Mouse (Mus musculus): ENCODE data around the gene S100a13.
A peak's percentile ranks its signal among the peaks of the same experiment; 100 is the strongest.

S100a13 gene

DNA sequence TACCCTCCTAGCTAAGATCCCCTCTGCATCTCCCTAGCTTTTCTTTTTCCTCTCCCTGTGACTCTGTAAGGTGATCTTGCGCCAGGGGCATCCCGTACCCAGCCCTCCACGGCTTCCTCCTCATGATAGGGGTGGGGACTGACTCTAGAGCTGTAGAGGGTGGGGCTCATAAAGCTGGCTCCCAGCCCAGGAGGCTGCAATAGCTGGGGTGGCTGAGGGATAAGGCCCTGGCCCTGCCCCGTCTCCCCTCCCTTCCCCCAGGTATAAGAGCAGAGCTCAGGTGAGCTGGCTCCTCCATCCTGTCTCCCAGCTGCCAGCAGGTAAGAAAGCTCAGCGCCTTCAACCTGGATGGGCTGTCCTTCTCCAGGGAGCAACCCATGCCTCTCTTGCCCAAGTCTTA lies 12.3 kb downstream of the S100a13 start, which contains the start of gene S100a14:
TSS of gene S100a14 (plus strand) at position 277 of the 400 bp plus-strand sequence.
- Histone ChIP-seq H3K9me3 (ENCODE audit: low read length) (no peaks in the 10 kb centered on the region), H3K4me1 (replicated peaks; ENCODE audit: low read depth, low read length) (peaks cover 32% of the 10 kb centered on the region), H3K4me3 (replicated peaks; ENCODE audit: low read length) (no peak within 1 kb of the TSS), H3K36me3 (ENCODE audit: insufficient read depth, low read length) (no peaks in the 10 kb centered on the region), H3K27me3 (ENCODE audit: insufficient read depth, low read length) (peaks cover 16% of the 10 kb centered on the region; the same call in 1 of the 2 replicates)
- TF ChIP-seq POU5F1 (IDR thresholded peaks at IDR 0.05; ENCODE audit: borderline replicate concordance, low read length) (no peak), NANOG (IDR thresholded peaks at IDR 0.05; ENCODE audit: borderline replicate concordance, low read length) (no peak), CTCF (conservative IDR thresholded peaks at IDR 0.05; ENCODE audit: low read length) (no peak)

DNA sequence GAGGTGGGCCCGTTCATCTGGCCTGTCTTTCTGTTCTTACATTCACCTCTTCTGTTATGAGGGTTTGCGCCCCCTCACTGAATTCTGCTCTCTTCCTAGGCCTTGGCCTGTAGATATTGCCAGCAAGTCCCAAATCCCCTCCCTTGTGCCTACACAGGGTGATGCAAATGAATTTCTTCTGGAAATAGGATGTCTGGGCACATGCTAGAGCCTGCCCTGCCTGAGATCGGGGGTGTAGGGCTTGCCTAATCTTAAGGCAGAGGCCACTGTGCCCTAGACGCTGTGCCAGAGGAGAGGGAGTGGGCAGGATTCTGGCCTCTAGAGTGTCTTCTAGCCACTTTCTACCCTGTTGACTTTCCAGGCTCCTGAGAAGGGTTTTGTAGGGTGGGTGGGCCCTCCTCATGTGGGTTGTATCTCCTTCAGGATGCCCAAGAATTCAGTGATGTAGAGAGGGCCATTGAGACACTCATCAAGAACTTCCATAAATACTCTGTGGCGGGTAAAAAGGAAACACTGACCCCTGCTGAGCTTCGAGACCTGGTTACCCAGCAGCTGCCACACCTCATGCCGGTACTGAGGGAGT lies 13.1 kb downstream of the S100a13 start:
- H3K36me3 ChIP-seq (ENCODE audit: insufficient read depth, low read length): no peaks in the 10 kb centered on the region
- H3K9me3 ChIP-seq (ENCODE audit: low read length): no peaks in the 10 kb centered on the region
- no peak overlapping the region for H3K4me3 ChIP-seq (replicated peaks; ENCODE audit: low read length)
- peaks cover 16% of the 10 kb centered on the region; the same call in 1 of the 2 replicates for H3K27me3 ChIP-seq (ENCODE audit: insufficient read depth, low read length)
- TF ChIP-seq NANOG (IDR thresholded peaks at IDR 0.05; ENCODE audit: borderline replicate concordance, low read length): no peak
- H3K4me1 ChIP-seq (replicated peaks; ENCODE audit: low read depth, low read length): peaks cover 32% of the 10 kb centered on the region

GRCm38 (mm10) chr3:90531713-90532112 lies 17.5 kb downstream of the S100a13 start:
- TF ChIP-seq CTCF (conservative IDR thresholded peaks at IDR 0.05; ENCODE audit: low read length) (no peak), NANOG (IDR thresholded peaks at IDR 0.05; ENCODE audit: borderline replicate concordance, low read length) (no peak), POU5F1 (IDR thresholded peaks at IDR 0.05; ENCODE audit: borderline replicate concordance, low read length) (no peak)
- Histone ChIP-seq H3K36me3 (ENCODE audit: insufficient read depth, low read length) (no peaks in the 10 kb centered on the region), H3K4me1 (replicated peaks; ENCODE audit: low read depth, low read length) (peaks cover 18% of the 10 kb centered on the region), H3K4me3 (replicated peaks; ENCODE audit: low read length) (no peak overlapping the region), H3K27me3 (ENCODE audit: insufficient read depth, low read length) (peaks cover 14% of the 10 kb centered on the region; the same call in 1 of the 2 replicates), H3K9me3 (ENCODE audit: low read length) (no peaks in the 10 kb centered on the region)

DNA sequence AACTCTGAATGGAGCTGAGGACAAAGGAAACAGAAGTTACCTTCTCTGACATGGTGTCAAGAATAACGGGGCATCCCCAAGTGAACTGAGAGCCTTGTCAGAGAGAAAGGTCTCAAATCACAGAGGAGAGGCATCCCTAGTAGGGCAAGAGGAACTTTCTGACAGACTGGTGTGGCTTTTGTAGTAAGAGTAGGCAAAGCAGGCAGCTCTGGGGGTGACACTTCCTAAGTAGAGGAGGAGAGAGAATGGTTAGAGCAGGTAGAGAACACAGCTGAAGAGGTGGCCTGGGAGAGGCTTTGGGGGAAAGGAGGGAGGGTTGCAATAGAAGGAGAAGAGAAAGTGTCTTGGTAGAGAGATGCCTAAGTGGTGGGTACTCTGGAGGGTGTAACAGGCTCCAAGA lies 21.2 kb downstream of the S100a13 start:
- Histone ChIP-seq H3K9me3 (ENCODE audit: low read length) (no peaks in the 10 kb centered on the region), H3K27me3 (ENCODE audit: insufficient read depth, low read length) (peaks cover 26% of the 10 kb centered on the region), H3K4me3 (replicated peaks; ENCODE audit: low read length) (no peak overlapping the region), H3K36me3 (ENCODE audit: insufficient read depth, low read length) (no peaks in the 10 kb centered on the region), H3K4me1 (replicated peaks; ENCODE audit: low read depth, low read length) (peaks cover 29% of the 10 kb centered on the region)
- TF ChIP-seq NANOG (IDR thresholded peaks at IDR 0.05; ENCODE audit: borderline replicate concordance, low read length): no peak
- no peak for TF ChIP-seq POU5F1 (IDR thresholded peaks at IDR 0.05; ENCODE audit: borderline replicate concordance, low read length)
- TF ChIP-seq CTCF (conservative IDR thresholded peaks at IDR 0.05; ENCODE audit: low read length): no peak

- TF ChIP-seq NANOG (IDR thresholded peaks at IDR 0.05; ENCODE audit: borderline replicate concordance, low read length): no peak
- TF ChIP-seq CTCF (conservative IDR thresholded peaks at IDR 0.05; ENCODE audit: low read length): no peak
- TF ChIP-seq POU5F1 (IDR thresholded peaks at IDR 0.05; ENCODE audit: borderline replicate concordance, low read length): no peak
- Histone ChIP-seq H3K27me3 (ENCODE audit: insufficient read depth, low read length) (peaks cover 31% of the 10 kb centered on the region), H3K36me3 (ENCODE audit: insufficient read depth, low read length) (no peaks in the 10 kb centered on the region), H3K9me3 (ENCODE audit: low read length) (no peaks in the 10 kb centered on the region), H3K4me1 (replicated peaks; ENCODE audit: low read depth, low read length) (peaks cover 48% of the 10 kb centered on the region), H3K4me3 (replicated peaks; ENCODE audit: low read length) (peak within 1 kb of the TSS; percentile 32)
Observed at GRCm38 (mm10) chr3:90537141-90537904, 23.1 kb downstream of the S100a13 start, which contains the start of gene S100a16. Gene S100a16 (plus strand): TSS chr3:90537254.

DNA sequence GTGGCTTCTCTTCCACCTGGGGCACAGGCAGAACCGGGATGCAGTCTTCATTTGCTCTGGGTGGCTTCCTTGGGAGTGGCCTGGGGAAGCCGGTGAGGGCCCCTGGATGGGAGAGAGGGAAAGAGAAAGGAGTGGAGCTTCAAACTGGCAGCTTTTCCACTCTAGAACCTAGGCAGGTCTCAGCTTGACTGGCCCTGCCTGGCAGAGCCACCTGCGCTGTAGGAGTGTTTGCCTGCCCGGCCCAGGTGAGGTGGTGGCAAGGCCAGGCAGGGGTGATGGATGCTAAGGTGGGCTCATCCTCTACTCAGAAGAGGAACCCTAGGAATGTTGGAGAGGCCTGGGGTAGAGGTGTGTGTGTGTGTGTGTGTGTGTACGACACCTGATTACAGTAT lies 23.7 kb downstream of the S100a13 start:
- H3K4me3 ChIP-seq (replicated peaks; ENCODE audit: low read length): peak overlapping the region; percentile 32
- no peak for TF ChIP-seq CTCF (conservative IDR thresholded peaks at IDR 0.05; ENCODE audit: low read length)
- TF ChIP-seq NANOG (IDR thresholded peaks at IDR 0.05; ENCODE audit: borderline replicate concordance, low read length): no peak
- no peak for TF ChIP-seq POU5F1 (IDR thresholded peaks at IDR 0.05; ENCODE audit: borderline replicate concordance, low read length)
- H3K9me3 ChIP-seq (ENCODE audit: low read length): no peaks in the 10 kb centered on the region
- peaks cover 34% of the 10 kb centered on the region for H3K27me3 ChIP-seq (ENCODE audit: insufficient read depth, low read length)
- peaks cover 54% of the 10 kb centered on the region for H3K4me1 ChIP-seq (replicated peaks; ENCODE audit: low read depth, low read length)
- no peaks in the 10 kb centered on the region for H3K36me3 ChIP-seq (ENCODE audit: insufficient read depth, low read length)

- H3K9me3 ChIP-seq (ENCODE audit: low read length): no peaks in the 10 kb centered on the region
- TF ChIP-seq CTCF (conservative IDR thresholded peaks at IDR 0.05; ENCODE audit: low read length) (no peak), POU5F1 (IDR thresholded peaks at IDR 0.05; ENCODE audit: borderline replicate concordance, low read length) (no peak), NANOG (IDR thresholded peaks at IDR 0.05; ENCODE audit: borderline replicate concordance, low read length) (no peak)
- peaks cover 57% of the 10 kb centered on the region for H3K4me1 ChIP-seq (replicated peaks; ENCODE audit: low read depth, low read length)
- peaks cover 33% of the 10 kb centered on the region for H3K27me3 ChIP-seq (ENCODE audit: insufficient read depth, low read length)
- no peaks in the 10 kb centered on the region for H3K36me3 ChIP-seq (ENCODE audit: insufficient read depth, low read length)
- H3K4me3 ChIP-seq (replicated peaks; ENCODE audit: low read length): peak overlapping the region; percentile 53
Observed at GRCm38 (mm10) chr3:90540904-90541303, 26.7 kb downstream of the S100a13 start.

DNA sequence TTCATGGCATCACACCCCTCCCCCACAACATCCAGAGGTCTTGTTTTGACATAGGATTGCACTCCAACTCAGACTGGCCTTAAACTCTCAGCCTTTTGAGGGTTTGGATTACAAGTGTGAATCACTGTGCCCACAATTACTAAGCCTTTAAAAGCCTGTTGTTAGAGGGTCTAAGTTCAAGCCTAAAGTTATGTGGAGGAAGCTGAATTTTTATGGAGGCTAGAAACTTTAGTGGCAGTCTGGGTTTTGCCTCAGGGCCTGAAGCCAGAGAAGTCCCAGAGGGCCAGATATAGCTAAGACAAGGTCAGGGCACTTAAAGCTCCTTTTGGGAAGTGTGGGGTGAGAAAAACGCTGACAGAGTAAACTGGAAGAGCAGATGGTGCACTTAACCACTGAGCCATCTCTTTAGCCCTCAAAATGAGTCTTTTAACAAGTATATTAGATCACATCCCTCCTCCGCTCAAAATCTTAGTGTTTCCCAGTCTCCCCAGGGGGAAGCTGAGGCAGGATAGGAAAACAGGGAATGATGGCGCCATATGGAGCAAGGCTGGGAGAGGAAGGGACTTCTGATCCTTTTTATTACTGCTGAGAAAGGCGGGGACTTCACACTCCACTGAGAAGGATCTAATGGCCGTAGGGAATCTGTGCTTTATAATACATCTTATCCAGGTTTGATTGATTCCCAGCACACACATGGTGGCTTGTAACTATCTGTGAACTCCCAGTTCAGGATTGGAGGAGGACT lies 35.6 kb downstream of the S100a13 start:
- no peaks in the 10 kb centered on the region for H3K9me3 ChIP-seq (ENCODE audit: low read length)
- no peaks in the 10 kb centered on the region for H3K36me3 ChIP-seq (ENCODE audit: insufficient read depth, low read length)
- TF ChIP-seq POU5F1 (IDR thresholded peaks at IDR 0.05; ENCODE audit: borderline replicate concordance, low read length) (no peak), CTCF (conservative IDR thresholded peaks at IDR 0.05; ENCODE audit: low read length) (no peak), NANOG (IDR thresholded peaks at IDR 0.05; ENCODE audit: borderline replicate concordance, low read length) (no peak)
- peaks cover 8% of the 10 kb centered on the region; the same call in 1 of the 2 replicates for H3K4me1 ChIP-seq (replicated peaks; ENCODE audit: low read depth, low read length)
- peaks cover 2% of the 10 kb centered on the region; the same call in 1 of the 2 replicates for H3K27me3 ChIP-seq (ENCODE audit: insufficient read depth, low read length)
- no peak overlapping the region for H3K4me3 ChIP-seq (replicated peaks; ENCODE audit: low read length)

Data from E14TG2a.4 (cell line).